Mouse (Mus musculus) granulocyte monocyte progenitor cell, adult 5-6 weeks (primary cell): ENCODE measurements around the gene Clic4. TPM values are rescaled to one million over a fixed set of nuclear protein-coding genes. Genes with fewer than 3 reads are reported as not detected.

Source experiments
- ATAC-seq: replicated peaks from 2 replicates; pipeline ENCODE4 v1.8.0; 2016; ENCODE audit warnings: mild to moderate bottlenecking, moderate TSS enrichment, inconsistent platforms; ENCODE audit not compliant: poor library complexity, severe bottlenecking
- total RNA-seq, 2 experiments: library from RNA; stranded (forward) in 1 of 2; stranded (reverse) in 1 of 2; fragments of 200-712, 200-1000 nt in 1 of 2; fragments of >200 nt in 1 of 2; fragmentation: Nextera tagmentation in 1 of 2; gene quantifications; 2 replicates each; pipeline ENCODE4 v1.2.3; 2014 to 2017

Gene Clic4
- total RNA-seq, 2 experiments from 2014 or later: 25.8 to 28.2 TPM

GRCm38 (mm10) chr4:135240329-135240728, 32.3 kb downstream of the Clic4 start:
- ATAC-seq: 0 out of 2 replicates have a peak, but pooled peaks have one; percentile 15

GRCm38 (mm10) chr4:135238706-135239510, 33.7 kb downstream of the Clic4 start:
- peak; percentile 55 for ATAC-seq

GRCm38 (mm10) chr4:135236658-135237057, 36.0 kb downstream of the Clic4 start:
- ATAC-seq: no peak

- ATAC-seq: no peak
Observed at GRCm38 (mm10) chr4:135235546-135235945, 37.1 kb downstream of the Clic4 start.

- ATAC-seq: no peak
Observed at GRCm38 (mm10) chr4:135232563-135232962, 40.1 kb downstream of the Clic4 start.

- no peak for ATAC-seq
Observed at GRCm38 (mm10) chr4:135231543-135231942, 41.1 kb downstream of the Clic4 start.

GRCm38 (mm10) chr4:135231136-135231535, 41.5 kb downstream of the Clic4 start:
- ATAC-seq: no peak

DNA sequence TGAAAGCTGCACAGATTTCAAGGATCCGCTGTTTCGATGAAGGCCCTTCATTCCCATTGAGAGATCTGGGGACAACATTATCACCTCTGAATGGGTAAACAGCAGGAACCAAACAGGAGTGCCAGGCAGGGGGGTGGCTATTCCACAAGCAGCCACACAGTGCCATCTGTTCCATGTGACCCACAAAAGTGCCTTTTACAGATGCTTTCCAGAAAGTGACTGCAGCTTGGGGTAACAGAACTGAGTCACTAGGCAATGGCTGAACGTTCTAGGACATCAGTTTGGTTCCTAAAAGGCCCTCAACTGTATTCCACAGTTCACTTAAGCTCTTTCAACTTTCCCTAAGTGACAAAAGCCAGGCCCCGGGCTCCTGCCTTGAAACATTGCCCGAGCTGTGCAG, 42.0 kb downstream of the Clic4 start:
- ATAC-seq: no peak

GRCm38 (mm10) chr4:135229871-135230270, 42.7 kb downstream of the Clic4 start:
- no peak for ATAC-seq

GRCm38 (mm10) chr4:135228136-135228535, 44.5 kb downstream of the Clic4 start:
- ATAC-seq: no peak

GRCm38 (mm10) chr4:135226008-135226667, 46.5 kb downstream of the Clic4 start:
- peak; percentile 42 for ATAC-seq

- ATAC-seq: no peak
Observed at GRCm38 (mm10) chr4:135223808-135224207, 48.8 kb downstream of the Clic4 start.

- ATAC-seq: no peak
Observed at GRCm38 (mm10) chr4:135221632-135222407, 50.8 kb downstream of the Clic4 start.

- no peak for ATAC-seq
Observed at GRCm38 (mm10) chr4:135220641-135221040, 52.0 kb downstream of the Clic4 start.

GRCm38 (mm10) chr4:135219652-135220051, 53.0 kb downstream of the Clic4 start:
- ATAC-seq: peak; percentile 56

DNA sequence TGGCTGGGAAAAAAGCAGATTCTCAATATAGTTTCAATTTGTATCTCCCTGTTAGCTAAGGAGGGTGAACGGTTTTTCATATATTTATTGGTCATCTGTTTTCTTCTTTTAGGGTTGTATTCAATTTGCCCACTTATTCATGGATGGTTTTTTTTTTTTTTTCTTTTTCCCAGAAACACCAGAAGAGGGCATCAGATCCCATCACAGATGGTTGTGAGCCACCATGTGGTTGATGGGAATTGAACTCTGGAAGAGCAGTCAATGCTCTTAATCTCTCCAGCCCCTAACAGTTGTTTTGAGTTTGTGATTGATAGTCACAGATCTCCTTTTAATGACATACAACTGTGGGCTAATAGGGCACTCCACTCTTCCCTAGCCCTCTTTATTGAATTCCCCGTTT, 62.8 kb downstream of the Clic4 start:
- no peak for ATAC-seq

GRCm38 (mm10) chr4:135205711-135206600, 66.7 kb downstream of the Clic4 start:
- peak; percentile 80 for ATAC-seq

GRCm38 (mm10) chr4:135205254-135205653, 67.4 kb downstream of the Clic4 start:
- ATAC-seq: no peak

DNA sequence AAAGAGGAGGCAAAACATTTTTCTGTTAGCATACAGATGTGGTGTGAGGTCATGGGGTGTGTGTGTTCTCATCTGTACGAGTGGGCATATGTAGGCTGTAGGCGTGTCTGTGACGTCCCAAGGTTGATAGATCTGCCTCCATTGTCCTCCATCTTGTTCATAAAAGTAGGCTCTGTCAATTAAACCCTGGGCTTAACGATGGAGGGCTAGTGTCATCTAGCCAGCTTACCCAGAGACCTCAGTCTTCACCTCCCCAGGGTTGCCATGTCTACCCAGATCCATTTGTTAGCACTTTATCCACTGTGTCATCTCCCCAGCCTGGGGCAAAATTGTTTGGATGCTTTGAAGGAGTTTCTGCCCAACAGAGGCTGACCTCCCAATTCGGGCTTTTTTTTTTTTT, 67.9 kb downstream of the Clic4 start:
- no peak for ATAC-seq
